Mouse (Mus musculus): ENCODE measurements around the gene Zmynd15. TPM values are rescaled to one million over a fixed set of nuclear protein-coding genes. Genes with fewer than 3 reads are reported as not detected.

The Zmynd15 gene
- total and polyA plus RNA-seq, 2 experiments, result 0.74 to 4.4 TPM

GRCm38 (mm10) chr11:70506962-70507515 is 47.8 kb downstream of the Zmynd15 start:
- Histone ChIP-seq H3K27me3 (ENCODE audit: control insufficient read depth, insufficient read depth, low read length) (no peaks in the 10 kb centered on the region), H3K4me3 (ENCODE audit: insufficient read depth, low read depth, low read length) (no peak overlapping the region), H3K27ac (replicated peaks; ENCODE audit: insufficient read depth, low read depth, low read length) (no peak overlapping the region), H3K4me1 (ENCODE audit: control insufficient read depth, insufficient read depth, low read length) (peaks cover 5% of the 10 kb centered on the region; the same call in 1 of the 2 replicates), H3K9ac (ENCODE audit: low read depth, low read length) (no peak overlapping the region), H3K79me2 (ENCODE audit: control insufficient read depth, insufficient read depth, low read length) (no peaks in the 10 kb centered on the region), H3K36me3 (ENCODE audit: control insufficient read depth, insufficient read depth, low read length) (no peaks in the 10 kb centered on the region)
- WGBS, result 82% methylated on average over 7 of the region's 7 CpGs
- no peak for TF ChIP-seq CTCF (IDR thresholded peaks at IDR 0.05; ENCODE audit: low read depth, low read length)
- TF ChIP-seq POLR2A (IDR thresholded peaks at IDR 0.05; ENCODE audit: extremely low read depth, insufficient read depth, low read length), result no peak
- DNase-seq (ENCODE audit: extremely low read depth, low read depth, low spot score), result no peak

- no peak for TF ChIP-seq POLR2A (IDR thresholded peaks at IDR 0.05; ENCODE audit: extremely low read depth, insufficient read depth, low read length)
- peak; percentile 86 for TF ChIP-seq CTCF (IDR thresholded peaks at IDR 0.05; ENCODE audit: low read depth, low read length)
- Histone ChIP-seq H3K4me1 (ENCODE audit: control insufficient read depth, insufficient read depth, low read length) (peaks cover 1% of the 10 kb centered on the region; the same call in 1 of the 2 replicates), H3K27ac (replicated peaks; ENCODE audit: insufficient read depth, low read depth, low read length) (no peak overlapping the region), H3K4me3 (ENCODE audit: insufficient read depth, low read depth, low read length) (no peak overlapping the region), H3K27me3 (ENCODE audit: control insufficient read depth, insufficient read depth, low read length) (no peaks in the 10 kb centered on the region), H3K36me3 (ENCODE audit: control insufficient read depth, insufficient read depth, low read length) (no peaks in the 10 kb centered on the region; the same call in 1 of the 2 replicates), H3K79me2 (ENCODE audit: control insufficient read depth, insufficient read depth, low read length) (no peaks in the 10 kb centered on the region), H3K9ac (ENCODE audit: low read depth, low read length) (no peak overlapping the region)
- WGBS, result 31% methylated on average over 19 of the region's 19 CpGs
- no peak for DNase-seq (ENCODE audit: extremely low read depth, low read depth, low spot score)
These were observed 50.7 kb downstream of the Zmynd15 start for GRCm38 (mm10) chr11:70509753-70510564.

GRCm38 (mm10) chr11:70511242-70511641 is 52.0 kb downstream of the Zmynd15 start:
- Histone ChIP-seq H3K4me1 (ENCODE audit: control insufficient read depth, insufficient read depth, low read length) (peaks cover under 1% of the 10 kb centered on the region; the same call in 1 of the 2 replicates), H3K27me3 (ENCODE audit: control insufficient read depth, insufficient read depth, low read length) (no peaks in the 10 kb centered on the region), H3K4me3 (ENCODE audit: insufficient read depth, low read depth, low read length) (no peak overlapping the region), H3K36me3 (ENCODE audit: control insufficient read depth, insufficient read depth, low read length) (no peaks in the 10 kb centered on the region; the same call in 1 of the 2 replicates), H3K79me2 (ENCODE audit: control insufficient read depth, insufficient read depth, low read length) (no peaks in the 10 kb centered on the region), H3K9ac (ENCODE audit: low read depth, low read length) (no peak overlapping the region), H3K27ac (replicated peaks; ENCODE audit: insufficient read depth, low read depth, low read length) (no peak overlapping the region)
- no peak for DNase-seq (ENCODE audit: extremely low read depth, low read depth, low spot score)
- WGBS, result 82% methylated on average over 2 of the region's 2 CpGs
- TF ChIP-seq POLR2A (IDR thresholded peaks at IDR 0.05; ENCODE audit: extremely low read depth, insufficient read depth, low read length) (no peak), CTCF (IDR thresholded peaks at IDR 0.05; ENCODE audit: low read depth, low read length) (no peak)

- Histone ChIP-seq H3K4me1 (ENCODE audit: control insufficient read depth, insufficient read depth, low read length) (no peaks in the 10 kb centered on the region), H3K79me2 (ENCODE audit: control insufficient read depth, insufficient read depth, low read length) (no peaks in the 10 kb centered on the region), H3K9ac (ENCODE audit: low read depth, low read length) (no peak overlapping the region), H3K36me3 (ENCODE audit: control insufficient read depth, insufficient read depth, low read length) (no peaks in the 10 kb centered on the region; the same call in 1 of the 2 replicates), H3K4me3 (ENCODE audit: insufficient read depth, low read depth, low read length) (no peak overlapping the region), H3K27me3 (ENCODE audit: control insufficient read depth, insufficient read depth, low read length) (no peaks in the 10 kb centered on the region), H3K27ac (replicated peaks; ENCODE audit: insufficient read depth, low read depth, low read length) (no peak overlapping the region)
- WGBS, result 89% methylated on average over 7 of the region's 7 CpGs
- TF ChIP-seq POLR2A (IDR thresholded peaks at IDR 0.05; ENCODE audit: extremely low read depth, insufficient read depth, low read length), result no peak
- no peak for DNase-seq (ENCODE audit: extremely low read depth, low read depth, low spot score)
These were observed 52.6 kb downstream of the Zmynd15 start for GRCm38 (mm10) chr11:70511825-70512224.

GRCm38 (mm10) chr11:70512709-70513342 is 53.6 kb downstream of the Zmynd15 start:
- 81% methylated on average over 7 of the region's 7 CpGs for WGBS
- DNase-seq (ENCODE audit: extremely low read depth, low read depth, low spot score), result no peak

More at GRCm38 (mm10) chr11:70512709-70513342, 53.6 kb downstream of the Zmynd15 start:
- H3K36me3 ChIP-seq (ENCODE audit: control insufficient read depth, insufficient read depth, low read length), result no peaks in the 10 kb centered on the region; the same call in 1 of the 2 replicates
- no peak for TF ChIP-seq POLR2A (IDR thresholded peaks at IDR 0.05; ENCODE audit: extremely low read depth, insufficient read depth, low read length)
- TF ChIP-seq CTCF (IDR thresholded peaks at IDR 0.05; ENCODE audit: low read depth, low read length), result no peak
- no peaks in the 10 kb centered on the region for H3K79me2 ChIP-seq (ENCODE audit: control insufficient read depth, insufficient read depth, low read length)
- H3K27me3 ChIP-seq (ENCODE audit: control insufficient read depth, insufficient read depth, low read length), result no peaks in the 10 kb centered on the region
- H3K4me1 ChIP-seq (ENCODE audit: control insufficient read depth, insufficient read depth, low read length), result peaks cover 5% of the 10 kb centered on the region
- H3K27ac ChIP-seq (replicated peaks; ENCODE audit: insufficient read depth, low read depth, low read length), result no peak overlapping the region
- H3K4me3 ChIP-seq (ENCODE audit: insufficient read depth, low read depth, low read length), result no peak overlapping the region
- no peak overlapping the region for H3K9ac ChIP-seq (ENCODE audit: low read depth, low read length)
